Mouse (Mus musculus) C2C12 (cell line): ENCODE measurements at regions not wholly inside any gene's neighbourhood (a gene's known extent, or its start where the extent isn't known, plus 50 kb on each side); places are given as distances from the start of the nearest gene placed in this dataset.

Source experiments
- H3K27me3 ChIP-seq: one replicate; pipeline ENCODE4 v1.6.1; 2011; ENCODE audit not compliant: control insufficient read depth, insufficient read depth, insufficient read length
- H3K36me3 ChIP-seq: one replicate; pipeline ENCODE4 v1.6.1; 2011; ENCODE audit not compliant: control insufficient read depth, insufficient read depth
- H3K4me3 ChIP-seq: one replicate; pipeline ENCODE4 v1.5.1; 2011; ENCODE audit warnings: mild to moderate bottlenecking, control low read depth; ENCODE audit not compliant: poor library complexity, insufficient read depth, severe bottlenecking
- H3K79me2 ChIP-seq: one replicate; pipeline ENCODE4 v1.6.1; 2011; ENCODE audit not compliant: control insufficient read depth, insufficient read depth
- H3K79me3 ChIP-seq: one replicate; pipeline ENCODE4 v1.6.1; 2011; ENCODE audit warnings: low read depth, control low read depth
- H3ac ChIP-seq: one replicate; pipeline ENCODE3; 2011; ENCODE audit warnings: low read depth; ENCODE audit not compliant: control insufficient read depth, insufficient read length
- CEBPB ChIP-seq: IDR thresholded peaks from one replicate; pipeline ENCODE4 v1.6.1; 2011; ENCODE audit warnings: low read depth, mild to moderate bottlenecking, control low read depth, moderate library complexity
- CTCF ChIP-seq: IDR thresholded peaks from one replicate; pipeline ENCODE4 v1.5.1; 2011; ENCODE audit not compliant: control insufficient read depth, insufficient read depth, insufficient read length
- FOSL1 ChIP-seq: IDR thresholded peaks from one replicate; pipeline ENCODE4 v1.8.0; 2011; ENCODE audit warnings: mild to moderate bottlenecking, low read length; ENCODE audit not compliant: poor library complexity, insufficient read depth, severe bottlenecking
- MAX ChIP-seq: IDR thresholded peaks from one replicate; pipeline ENCODE4 v1.6.1; 2011; ENCODE audit warnings: mild to moderate bottlenecking, control low read depth
- MYOD1 ChIP-seq: IDR thresholded peaks from one replicate; pipeline ENCODE4 v1.6.1; 2011; ENCODE audit warnings: low read depth; ENCODE audit not compliant: control insufficient read depth, insufficient read length
- MYOG ChIP-seq: IDR thresholded peaks from one replicate; pipeline ENCODE4 v1.6.1; 2011; ENCODE audit not compliant: control insufficient read depth, insufficient read length; ENCODE audit errors: extremely low read depth
- USF1 ChIP-seq: IDR thresholded peaks from one replicate; pipeline ENCODE4 v1.6.1; 2011; ENCODE audit warnings: low read depth, mild to moderate bottlenecking, control low read depth, moderate library complexity

DNA sequence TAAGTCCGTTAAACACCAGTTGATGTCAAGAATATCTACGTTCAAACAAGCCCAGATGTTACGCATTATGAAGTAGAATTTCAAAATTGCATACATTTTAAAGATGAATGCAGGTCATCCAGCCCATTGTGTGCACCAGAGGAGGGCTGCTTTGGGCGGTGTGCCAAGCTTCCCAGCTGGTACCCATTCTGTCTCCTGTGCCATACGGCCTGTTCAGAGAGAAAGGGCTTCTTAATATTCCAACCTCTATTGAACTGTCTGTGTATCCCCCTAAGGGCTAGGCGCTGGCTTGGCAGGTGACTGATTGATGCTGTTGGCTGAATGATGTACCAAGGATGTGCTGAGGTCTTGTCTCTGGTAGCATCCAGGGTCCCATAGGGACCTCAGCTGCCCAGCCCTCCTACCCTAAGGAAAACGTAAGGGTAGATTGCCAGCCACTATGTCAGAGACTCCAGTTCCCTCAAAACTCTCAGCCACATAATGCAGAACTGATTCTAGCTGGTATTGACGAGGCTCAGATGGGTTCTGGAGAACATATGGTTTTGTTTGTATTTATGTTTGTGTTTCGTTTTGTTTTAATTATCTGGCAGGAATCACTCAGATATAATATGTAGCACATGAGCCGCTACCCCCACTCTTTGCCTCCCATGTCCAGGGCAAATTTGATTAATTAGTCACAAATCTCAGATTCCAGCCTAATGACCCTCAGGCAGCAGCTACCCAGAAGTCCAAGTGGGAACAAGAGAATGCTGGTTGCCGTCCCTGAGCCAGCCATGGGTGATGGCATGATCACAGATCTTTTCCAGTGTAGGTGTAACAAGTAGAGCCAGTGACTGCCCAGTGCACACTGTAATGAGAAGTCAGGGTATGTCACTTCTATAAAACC, 212.0 kb upstream of the Usp24 start:
- Histone ChIP-seq H3K79me2 (no peaks in the 10 kb centered on the region), H3ac (no peak overlapping the region), H3K27me3 (no peaks in the 10 kb centered on the region), H3K4me3 (no peak overlapping the region), H3K79me3 (no peaks in the 10 kb centered on the region), H3K36me3 (no peaks in the 10 kb centered on the region)
- TF ChIP-seq CTCF: no peak
- TF ChIP-seq CEBPB: no peak
- no peak for TF ChIP-seq MYOG
- no peak for TF ChIP-seq MYOD1
- TF ChIP-seq FOSL1: no peak
- TF ChIP-seq MAX: no peak
- TF ChIP-seq USF1: no peak

DNA sequence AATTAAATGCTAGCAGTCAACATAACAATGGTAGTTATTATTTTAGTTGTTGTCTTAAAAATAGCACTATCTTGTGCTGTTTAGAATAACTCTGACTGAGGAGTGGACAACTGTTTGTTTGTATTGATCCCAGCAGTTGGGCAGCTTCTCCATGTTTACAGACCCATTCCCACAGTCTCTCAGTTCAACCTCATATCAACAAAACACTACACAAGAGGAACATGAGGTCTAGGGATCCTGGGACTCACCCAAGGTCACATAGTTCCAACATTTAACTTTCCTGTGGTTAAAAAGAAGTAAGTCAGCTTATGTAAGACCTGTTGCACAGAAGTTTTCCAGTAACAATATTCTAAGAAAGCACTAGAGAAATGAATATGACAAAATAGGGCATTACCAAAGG, 203.0 kb upstream of the Usp24 start:
- Histone ChIP-seq H3K4me3 (no peak overlapping the region), H3K79me3 (no peaks in the 10 kb centered on the region), H3K79me2 (no peaks in the 10 kb centered on the region), H3K36me3 (no peaks in the 10 kb centered on the region), H3ac (no peak overlapping the region), H3K27me3 (no peaks in the 10 kb centered on the region)
- no peak for TF ChIP-seq MYOG
- TF ChIP-seq FOSL1: no peak
- no peak for TF ChIP-seq MAX
- no peak for TF ChIP-seq CEBPB
- no peak for TF ChIP-seq USF1
- no peak for TF ChIP-seq CTCF
- TF ChIP-seq MYOD1: no peak

DNA sequence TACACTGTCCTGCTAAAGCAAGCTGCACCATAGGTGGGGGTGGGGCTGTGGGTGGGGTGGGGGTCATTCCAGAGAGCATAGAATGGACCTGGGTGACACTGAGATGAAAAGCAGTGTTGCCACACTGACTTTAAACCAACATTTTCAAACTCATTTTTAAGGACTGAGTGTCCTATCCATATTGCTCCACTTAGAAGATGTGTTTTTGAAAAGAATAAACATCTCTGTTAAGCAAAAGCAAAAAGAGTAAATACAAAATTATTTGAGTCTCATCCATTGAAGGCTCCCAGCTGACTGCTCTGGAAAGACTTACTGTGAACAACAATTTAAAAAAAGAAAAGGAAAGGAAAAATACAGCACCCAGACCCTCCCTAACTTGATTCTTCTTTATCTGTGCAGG, 202.3 kb upstream of the Usp24 start:
- Histone ChIP-seq H3K27me3 (no peaks in the 10 kb centered on the region), H3ac (no peak overlapping the region), H3K4me3 (no peak overlapping the region), H3K79me2 (no peaks in the 10 kb centered on the region), H3K36me3 (no peaks in the 10 kb centered on the region), H3K79me3 (no peaks in the 10 kb centered on the region)
- TF ChIP-seq MYOG (no peak), MAX (no peak), MYOD1 (no peak), CEBPB (no peak), USF1 (no peak), CTCF (no peak), FOSL1 (no peak)

DNA sequence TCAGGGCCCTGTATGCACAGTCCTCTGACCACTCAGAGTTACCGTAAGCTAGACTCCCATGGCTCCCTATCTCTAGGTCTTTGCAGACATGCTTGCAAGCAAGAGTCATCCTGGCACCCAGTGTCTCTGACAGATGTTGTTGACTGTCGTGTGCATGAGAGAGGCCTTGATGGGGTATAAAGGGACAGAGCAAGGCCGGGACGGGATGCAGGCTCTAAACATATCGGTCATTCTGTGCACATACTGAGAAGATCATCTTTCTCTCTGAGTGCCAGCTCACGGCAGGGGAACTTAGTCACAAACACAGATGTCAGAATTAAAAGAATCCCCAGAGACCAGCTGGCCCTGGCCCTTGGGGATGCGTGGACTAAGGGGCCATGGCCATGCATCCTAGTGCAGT, 199.4 kb upstream of the Usp24 start:
- TF ChIP-seq FOSL1 (no peak), CEBPB (no peak), MAX (no peak)
- Histone ChIP-seq H3K36me3 (no peaks in the 10 kb centered on the region), H3K79me2 (no peaks in the 10 kb centered on the region), H3K4me3 (no peak overlapping the region), H3ac (no peak overlapping the region), H3K79me3 (no peaks in the 10 kb centered on the region), H3K27me3 (no peaks in the 10 kb centered on the region)

DNA sequence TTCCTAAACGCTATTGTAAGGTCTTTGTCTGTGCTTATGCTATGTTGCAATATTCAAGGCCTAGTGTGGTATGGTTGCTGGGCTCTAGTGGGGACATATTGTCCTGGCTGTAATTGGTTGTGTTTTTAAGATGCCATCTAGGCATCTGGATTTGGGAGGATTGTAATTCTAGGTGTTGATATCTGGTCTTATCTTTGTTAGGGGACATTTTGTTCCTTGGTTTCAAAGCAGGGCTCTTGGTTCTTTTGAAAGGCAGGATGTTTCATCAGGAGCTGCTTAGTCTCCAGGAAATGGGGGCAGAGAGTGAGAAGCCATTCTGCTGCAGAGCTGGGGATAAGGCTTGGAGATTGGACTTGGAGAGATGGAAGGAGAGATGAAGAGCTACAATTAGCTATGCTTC, 194.7 kb upstream of the Usp24 start:
- Histone ChIP-seq H3ac (no peak overlapping the region), H3K36me3 (no peaks in the 10 kb centered on the region), H3K27me3 (no peaks in the 10 kb centered on the region), H3K4me3 (no peak overlapping the region), H3K79me3 (no peaks in the 10 kb centered on the region), H3K79me2 (no peaks in the 10 kb centered on the region)
- no peak for TF ChIP-seq FOSL1
- no peak for TF ChIP-seq MYOG
- no peak for TF ChIP-seq CEBPB
- no peak for TF ChIP-seq MYOD1
- no peak for TF ChIP-seq MAX
- no peak for TF ChIP-seq USF1
- TF ChIP-seq CTCF: no peak

DNA sequence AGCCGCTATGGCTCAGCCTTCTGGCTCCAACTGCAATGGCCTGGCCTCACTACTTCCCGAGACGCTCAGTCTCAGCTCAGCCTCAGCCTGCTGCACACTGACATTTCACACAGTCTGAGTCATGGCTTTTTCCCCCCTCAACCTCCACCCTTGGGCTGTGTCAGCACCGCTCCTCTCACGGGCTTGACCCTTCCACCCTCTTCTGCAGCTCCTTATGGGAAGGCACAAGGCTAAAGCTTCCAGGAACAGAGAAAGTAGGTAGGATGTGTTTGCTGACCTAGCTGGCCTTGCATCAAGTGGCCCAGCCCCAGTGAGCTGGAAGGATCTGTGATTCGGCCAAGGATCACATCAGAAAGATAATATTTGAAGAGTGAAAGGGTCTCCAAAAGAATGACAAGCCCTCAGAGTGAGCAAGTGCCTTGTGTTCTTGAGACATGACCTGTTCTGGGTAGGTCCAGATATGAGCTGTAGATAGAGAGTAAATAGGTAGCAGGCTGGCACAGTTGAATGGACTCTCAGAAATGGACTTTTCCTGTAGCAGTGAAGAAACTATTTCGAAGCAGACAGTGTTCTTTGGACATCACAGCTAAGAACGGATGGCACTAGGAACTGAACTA, 192.9 kb upstream of the Usp24 start:
- TF ChIP-seq USF1: no peak
- TF ChIP-seq CTCF: no peak
- H3K36me3 ChIP-seq: no peaks in the 10 kb centered on the region
- H3K4me3 ChIP-seq: no peak overlapping the region
- no peaks in the 10 kb centered on the region for H3K27me3 ChIP-seq
- no peaks in the 10 kb centered on the region for H3K79me3 ChIP-seq
- H3ac ChIP-seq: no peak overlapping the region
- H3K79me2 ChIP-seq: no peaks in the 10 kb centered on the region
